Mouse (Mus musculus): Measurements from ENCODE around the gene Slc9a1.

Gene Slc9a1

DNA sequence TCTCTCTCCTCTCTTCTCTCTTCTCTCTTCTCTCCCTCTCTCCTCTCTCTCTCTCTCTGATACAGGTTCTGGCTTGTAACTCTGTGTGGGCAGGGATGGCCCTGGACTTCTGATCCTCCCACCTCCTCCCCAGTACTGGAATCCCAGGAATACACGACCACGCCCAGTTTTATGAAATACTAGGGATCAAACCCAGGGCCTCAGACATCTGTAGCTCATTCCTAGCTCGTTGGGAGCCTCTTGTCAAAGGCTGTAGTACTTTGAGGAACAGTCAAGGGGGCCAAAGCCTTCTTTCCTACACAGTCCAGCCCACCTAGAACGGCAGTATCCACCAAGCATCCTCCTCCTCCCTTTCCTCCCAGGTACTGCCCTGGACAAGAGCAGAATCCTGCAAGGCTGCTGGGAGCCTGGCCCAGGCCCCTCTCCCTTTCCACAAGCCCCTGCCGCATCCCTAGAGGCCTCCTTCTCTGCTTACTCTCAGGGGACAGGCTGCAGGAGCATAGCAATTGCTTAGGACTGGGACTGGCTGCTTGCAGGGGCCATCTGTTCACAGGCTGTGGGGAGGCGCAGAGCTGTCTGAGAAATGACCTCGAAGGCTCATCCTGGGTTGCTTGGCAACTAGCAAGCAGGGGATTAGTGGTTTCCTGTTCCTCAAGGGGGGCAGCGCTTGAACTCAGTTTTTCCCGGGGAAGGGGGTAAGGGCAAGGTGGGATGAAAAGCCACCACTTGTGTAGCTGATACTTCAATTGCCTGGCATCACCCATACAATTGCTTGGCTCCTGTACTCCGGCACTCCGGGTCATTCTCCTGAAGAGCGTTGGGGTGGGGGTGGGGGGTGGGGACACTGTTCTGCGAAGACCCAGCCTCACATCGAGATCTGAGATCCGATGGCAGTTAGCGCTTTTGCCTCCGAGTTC, 70.2 kb downstream of the Slc9a1 start:
- no peak for DNase-seq (ENCODE audit: low spot score in 2 of 2)

DNA sequence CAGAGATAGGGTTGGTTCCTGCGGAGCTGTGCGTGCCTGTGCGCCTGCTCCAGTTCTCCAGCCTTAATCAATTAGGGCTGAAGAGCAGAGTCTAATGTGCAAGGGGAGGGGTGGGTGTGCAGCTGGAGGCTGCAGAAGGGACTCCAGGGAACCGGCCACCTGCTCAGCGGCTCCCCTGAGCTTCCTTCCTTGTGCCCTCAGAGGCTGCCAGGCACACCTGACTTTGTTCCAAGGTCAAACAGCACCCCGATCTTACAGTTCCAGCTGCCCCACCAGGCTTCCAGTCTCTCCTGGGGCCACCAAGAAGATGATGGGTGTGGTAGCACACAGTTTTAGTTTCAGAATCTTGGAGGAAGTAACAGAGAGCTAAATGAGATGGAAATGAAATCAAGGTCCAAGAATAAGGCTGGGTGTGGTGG, 70.9 kb downstream of the Slc9a1 start:
- no peak for DNase-seq (ENCODE audit: low spot score in 2 of 2)

DNA sequence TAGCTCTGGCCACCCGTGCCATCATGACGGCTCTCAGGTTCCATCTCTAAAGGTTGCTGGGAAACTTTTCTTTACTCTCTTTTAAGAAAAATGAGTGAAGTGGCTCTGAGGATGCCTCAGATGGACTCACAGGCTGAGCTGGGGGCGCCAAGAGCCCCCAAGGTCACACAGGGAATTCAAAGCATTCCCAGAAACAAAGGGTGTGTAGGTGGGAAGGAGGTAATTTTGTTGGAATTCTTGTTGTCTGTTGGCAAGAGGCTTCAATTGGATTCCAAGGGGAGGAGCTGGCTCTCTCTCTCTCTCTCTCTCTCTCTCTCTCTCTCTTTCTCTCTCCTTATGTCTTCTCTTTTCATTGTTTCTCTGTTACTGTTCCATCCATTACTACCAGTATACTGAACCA, 72.7 kb downstream of the Slc9a1 start:
- DNase-seq (ENCODE audit: low spot score in 2 of 2): no peak

DNA sequence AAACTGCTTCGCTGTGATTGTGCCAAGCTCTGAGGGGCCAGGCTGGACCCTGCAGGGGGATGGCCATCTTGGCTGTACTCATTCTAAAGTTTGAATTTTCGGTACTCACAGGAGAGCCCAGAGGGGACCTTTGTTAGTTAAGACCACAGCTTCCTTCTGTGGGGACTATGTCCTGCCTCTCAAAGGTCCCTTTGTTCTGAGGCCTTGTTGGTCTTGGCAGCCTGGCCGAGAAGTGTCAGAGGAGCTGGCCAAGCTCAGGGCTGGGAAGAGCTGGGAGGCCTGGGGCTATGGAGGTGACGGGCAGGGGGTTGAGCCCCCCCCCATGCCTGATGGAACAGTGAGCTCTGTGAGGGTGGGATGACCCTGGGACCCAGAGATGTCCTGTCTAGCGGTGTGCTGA, 73.6 kb downstream of the Slc9a1 start:
- no peak for DNase-seq (ENCODE audit: low spot score in 2 of 2)

DNA sequence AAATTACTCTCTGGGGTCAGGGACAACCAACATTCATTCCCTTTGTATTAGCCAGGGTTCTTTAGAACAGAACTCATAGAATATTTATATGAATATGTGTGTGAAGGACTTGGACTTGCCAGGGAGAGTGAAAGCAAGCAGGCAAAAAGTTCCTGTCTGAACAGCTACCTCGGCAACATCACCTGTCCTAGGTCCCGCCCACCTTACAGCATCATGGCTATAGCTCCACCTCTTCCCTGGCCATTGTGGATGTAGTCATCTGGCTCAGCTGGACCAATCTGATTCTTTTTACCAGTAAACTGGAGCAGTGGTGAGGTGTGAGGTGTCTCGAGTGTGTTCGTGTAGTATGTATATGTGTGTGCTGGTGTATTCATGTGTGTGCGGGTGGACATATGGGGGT, 76.2 kb downstream of the Slc9a1 start:
- DNase-seq (ENCODE audit: low spot score in 2 of 2): no peak

DNA sequence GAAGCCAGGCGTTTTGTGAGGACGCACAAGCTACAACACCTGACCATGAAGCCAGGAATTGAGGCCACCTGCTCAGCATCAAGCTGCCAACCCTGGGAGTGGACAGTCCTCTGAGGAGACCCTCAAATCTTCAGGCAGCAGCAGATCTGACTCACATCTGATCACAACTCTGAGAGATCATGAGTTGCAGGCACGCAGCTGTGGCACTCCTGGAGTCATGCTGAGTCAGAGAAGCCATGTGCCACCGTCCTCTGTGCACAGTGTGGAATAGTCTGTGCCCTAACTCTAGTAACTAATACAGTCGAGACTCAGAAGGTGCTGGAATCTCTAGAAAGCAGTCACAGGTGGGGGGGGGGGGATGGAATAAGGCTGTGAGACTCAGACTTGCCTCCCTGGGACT, 77.9 kb downstream of the Slc9a1 start:
- no peak for DNase-seq (ENCODE audit: low spot score in 2 of 2)

DNA sequence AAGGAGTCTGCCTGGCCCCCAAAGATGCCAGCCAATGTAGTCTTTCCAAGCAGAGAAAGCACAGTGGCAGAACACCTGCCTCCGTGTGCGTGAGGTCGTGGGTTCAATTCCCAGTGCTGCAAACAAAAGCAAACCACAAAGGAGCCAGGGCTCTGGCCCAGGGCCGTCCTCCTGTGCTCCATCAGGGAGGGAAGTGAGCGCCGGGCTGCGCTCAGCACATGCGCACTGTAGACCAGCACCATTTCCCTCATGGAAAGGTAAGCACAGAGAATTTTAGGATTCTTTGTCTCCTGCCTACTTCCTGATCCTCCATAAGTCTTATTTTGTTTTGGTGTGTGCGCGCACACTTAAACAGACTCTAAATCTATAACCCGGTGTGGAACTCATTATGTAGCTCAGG, 78.5 kb downstream of the Slc9a1 start:
- DNase-seq (ENCODE audit: low spot score in 2 of 2): no peak

DNA sequence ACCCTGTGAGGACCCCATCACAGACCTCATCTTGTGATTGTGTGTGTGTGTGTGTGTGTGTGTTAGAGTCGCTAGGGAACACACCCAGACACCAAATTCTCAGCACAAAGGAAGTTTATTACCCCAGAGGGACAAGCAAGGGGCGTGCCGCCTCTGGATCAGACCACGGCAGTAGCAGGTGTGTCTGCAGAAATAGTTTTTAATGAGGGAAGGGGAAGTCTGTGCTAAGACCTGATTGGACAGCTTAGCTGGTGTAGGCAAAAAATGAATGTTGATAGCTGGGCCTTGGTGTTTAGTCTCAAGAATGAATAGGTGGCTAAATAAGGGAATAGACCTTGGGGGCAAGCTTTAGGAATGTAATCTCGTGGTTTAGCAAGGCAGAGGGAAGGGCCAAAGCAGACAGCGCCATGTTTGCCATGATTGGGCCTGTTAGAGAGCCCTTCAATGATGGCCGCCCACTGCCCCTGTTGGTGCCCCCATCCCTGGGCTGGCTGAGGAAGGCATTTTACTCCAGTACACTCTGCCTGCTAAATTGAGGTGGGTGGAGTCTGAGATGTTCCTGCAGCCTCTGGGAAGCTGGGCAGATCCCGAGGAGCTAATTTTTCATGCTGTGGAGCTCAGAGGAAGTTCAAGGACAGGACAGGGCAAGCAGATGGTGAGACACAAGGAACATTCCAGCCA, 79.3 kb downstream of the Slc9a1 start:
- DNase-seq (ENCODE audit: low spot score in 2 of 2): peak in 1 of 2 experiments; percentile 30

DNA sequence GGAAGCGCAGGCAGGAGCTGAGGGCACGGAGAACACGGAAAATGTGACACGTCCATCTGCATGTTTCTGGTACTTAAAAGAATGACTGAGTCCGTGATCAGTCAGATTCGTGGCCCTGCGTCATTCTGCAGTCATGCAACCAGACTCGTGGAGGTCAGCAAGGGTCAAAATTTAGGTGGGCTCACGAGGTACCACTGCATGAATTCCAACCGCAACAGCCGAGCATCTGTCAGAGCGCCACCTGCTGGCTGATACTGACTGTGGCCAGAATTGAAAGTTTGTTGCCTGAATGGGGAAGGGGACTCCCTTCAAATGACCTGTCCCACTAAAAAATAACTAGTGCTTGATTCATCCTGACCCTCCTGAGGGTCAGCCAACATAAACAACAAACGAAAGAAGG, 80.2 kb downstream of the Slc9a1 start:
- DNase-seq (ENCODE audit: low spot score in 2 of 2): peak in 1 of 2 experiments; percentile 19

DNA sequence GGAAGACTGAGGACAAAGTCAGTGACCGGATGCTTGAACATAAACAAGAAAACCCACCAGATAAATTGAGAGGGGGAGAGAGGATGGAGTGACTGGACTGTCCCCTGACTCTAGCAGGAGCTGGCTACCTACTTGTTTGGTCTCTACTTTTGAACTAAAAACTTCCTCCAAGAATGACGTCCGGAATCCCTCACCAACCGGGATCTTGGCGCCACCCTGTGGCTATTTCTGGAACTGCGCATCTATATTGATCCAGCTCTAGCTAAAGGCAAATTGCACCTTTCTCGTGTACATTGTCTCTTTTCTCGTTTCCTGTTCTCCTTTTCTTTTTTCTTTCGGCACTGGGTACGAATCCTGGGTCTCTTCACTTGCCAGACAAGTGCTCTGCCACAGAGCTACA, 82.0 kb downstream of the Slc9a1 start:
- peak; percentile 60 to 76 for DNase-seq (ENCODE audit: low spot score in 2 of 2)

DNA sequence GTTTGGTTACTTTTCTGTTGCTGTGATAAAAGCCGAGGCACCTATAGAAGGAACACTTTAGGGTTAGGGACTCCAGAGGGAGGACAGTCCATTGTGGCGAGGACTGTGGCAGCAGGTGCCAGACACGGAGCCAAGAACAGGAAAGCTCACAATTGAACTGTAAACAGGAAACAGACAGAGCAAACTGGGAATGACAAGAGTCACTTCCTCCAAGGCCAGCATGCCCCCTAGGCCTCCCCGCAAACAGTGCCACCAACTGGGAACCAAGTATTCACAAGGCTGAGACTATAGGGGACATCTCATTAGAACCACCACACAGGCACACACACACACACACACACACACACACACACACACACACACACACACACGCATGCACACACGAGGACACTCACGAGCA, 82.9 kb downstream of the Slc9a1 start:
- DNase-seq (ENCODE audit: low spot score in 2 of 2): no peak

DNA sequence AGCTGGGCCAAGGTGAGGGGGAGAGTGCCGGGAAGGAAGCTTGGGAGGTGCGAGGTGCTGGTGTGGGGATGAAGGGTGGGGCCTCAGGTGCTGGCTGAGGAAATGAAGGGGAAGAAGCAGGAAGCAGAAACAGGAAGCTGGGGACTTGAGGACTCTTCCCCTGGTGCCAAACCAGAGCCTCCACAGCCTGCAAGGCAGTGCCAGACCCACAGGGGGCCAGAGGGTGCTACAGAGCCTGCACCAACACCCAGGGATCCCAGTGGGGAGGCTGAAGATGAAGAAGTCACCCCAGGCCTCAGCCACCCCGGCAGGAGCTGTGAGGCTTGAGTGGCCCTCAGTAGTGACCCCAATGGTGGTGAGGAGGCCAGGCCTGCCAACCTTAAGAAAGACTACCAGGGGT, 88.5 kb downstream of the Slc9a1 start:
- DNase-seq (ENCODE audit: low spot score in 2 of 2): no peak

DNA sequence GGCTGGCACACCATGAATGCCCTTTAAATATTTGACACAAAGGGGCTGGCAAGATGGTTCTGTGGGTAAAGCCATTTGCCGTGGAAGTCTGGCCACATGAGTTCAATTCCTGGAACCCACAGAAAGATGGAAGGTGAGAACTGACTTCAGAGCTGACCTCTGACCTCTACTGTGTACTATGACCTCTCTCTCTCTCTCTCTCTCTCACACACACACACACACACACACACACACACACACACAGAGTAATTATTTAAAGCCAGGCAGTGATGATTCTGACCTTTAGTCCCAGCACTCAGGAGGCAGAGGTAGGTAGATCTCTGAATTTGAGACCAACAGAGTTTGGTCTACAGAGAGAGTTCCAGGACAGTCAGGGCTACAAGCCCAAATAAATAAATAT, 90.5 kb downstream of the Slc9a1 start:
- no peak for DNase-seq (ENCODE audit: low spot score in 2 of 2)

DNA sequence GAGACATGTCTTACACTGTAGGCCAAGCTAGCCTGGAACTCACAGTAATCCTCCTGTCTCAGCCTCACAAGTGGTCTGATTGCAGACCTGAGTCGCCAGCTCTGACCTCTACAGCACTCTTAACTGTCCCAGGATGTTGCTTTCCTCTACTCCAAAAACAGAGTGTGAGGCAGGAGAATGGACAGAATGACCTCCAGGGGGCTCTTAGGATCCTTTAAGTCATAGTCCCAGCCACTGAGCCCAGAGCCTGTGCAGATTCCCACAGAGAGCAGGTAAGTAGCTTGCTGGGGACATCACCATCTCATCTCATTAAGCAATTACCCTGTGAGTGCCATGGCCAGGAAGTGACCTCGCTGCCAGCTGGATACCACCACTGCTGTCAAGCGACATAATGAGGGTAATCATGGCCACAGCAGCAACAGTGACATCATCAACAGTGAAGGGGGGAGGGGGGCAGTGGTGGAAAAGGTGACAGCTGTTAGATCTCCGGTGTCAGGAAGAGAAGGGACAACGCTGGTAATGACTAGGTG, 91.4 kb downstream of the Slc9a1 start:
- no peak for DNase-seq (ENCODE audit: low spot score in 2 of 2)

DNA sequence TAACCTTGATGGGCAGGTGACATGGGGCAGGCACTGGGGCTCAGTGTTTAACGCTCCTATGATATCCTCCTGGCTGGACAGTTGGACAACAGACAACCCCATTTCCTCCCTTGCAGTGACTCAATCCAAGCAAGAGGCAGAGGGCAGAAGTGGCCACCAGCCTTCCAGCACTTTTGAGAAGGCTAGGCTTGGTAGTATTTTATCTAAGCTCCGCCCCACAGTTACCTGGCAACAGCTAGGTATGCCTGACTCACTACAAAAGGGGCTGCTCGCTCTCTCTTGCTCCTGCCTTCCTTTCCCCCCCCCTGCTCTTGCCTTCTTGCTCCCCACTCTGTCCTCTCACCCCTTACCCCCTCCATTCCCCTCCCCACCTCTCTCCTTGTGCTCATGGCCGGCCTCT, 91.9 kb downstream of the Slc9a1 start:
- DNase-seq (ENCODE audit: low spot score in 2 of 2): no peak

DNA sequence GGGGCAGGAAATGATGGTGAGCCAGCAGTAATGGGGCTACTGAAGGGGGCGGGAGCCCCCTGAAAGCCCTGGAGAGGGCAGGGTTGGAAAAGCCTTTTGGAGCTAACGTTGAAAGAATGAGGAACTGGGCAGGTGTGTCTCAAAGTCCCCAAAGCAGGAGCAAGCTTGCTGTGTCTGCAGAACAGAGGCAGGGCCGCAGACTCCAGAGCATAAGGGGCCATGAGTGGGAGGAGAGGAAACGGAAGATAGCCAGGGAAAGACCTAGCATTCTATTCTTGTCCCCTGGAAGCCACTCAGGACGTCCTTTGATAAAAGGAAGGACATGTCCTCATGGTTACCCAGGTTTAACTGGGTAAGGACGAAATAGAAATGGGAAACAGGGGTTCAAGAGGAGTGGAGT, 93.7 kb downstream of the Slc9a1 start:
- no peak for DNase-seq (ENCODE audit: low spot score in 2 of 2)

DNA sequence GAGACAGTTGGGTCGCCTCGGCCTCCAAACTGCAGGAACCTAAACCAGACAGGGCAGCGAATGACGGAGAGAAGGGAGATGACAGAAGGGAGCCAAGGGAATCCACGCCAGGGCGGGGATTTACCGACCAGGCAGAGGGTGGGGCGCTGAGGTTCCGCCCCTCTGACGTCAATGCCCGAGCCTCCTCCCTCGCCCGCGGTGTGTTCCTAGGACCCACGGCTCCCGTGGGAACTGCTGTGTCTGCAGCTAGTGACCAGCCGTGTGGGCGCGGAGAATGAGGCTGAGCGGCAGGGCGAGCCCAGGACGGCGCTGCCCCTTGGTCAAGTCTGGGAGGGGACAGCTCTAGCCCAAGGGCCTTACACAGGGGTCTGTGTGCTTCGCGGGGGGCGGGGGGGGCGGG, 98.6 kb downstream of the Slc9a1 start:
- peak; percentile 50 to 65 for DNase-seq (ENCODE audit: low spot score in 2 of 2)

DNA sequence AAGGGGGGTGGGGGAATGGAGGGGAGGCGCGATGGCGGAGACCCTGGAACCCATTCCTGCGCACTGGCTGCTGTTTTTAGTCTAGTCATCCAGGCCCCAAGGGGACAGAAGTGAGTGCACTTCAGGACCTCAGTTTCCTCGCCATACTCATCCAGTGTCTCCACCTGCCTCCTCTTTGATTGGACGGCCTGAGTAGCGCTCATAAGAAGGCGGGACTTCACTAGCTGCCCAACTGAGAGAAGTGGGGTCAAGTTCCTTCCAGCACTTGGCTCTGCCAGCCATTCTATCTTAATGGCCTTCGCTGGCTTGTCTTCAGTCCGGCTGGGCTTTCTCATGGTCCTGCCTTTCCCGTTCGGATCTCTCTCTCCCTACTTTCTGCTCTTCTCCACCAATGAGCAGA, 99.6 kb downstream of the Slc9a1 start:
- DNase-seq (ENCODE audit: low spot score in 2 of 2): no peak

DNA sequence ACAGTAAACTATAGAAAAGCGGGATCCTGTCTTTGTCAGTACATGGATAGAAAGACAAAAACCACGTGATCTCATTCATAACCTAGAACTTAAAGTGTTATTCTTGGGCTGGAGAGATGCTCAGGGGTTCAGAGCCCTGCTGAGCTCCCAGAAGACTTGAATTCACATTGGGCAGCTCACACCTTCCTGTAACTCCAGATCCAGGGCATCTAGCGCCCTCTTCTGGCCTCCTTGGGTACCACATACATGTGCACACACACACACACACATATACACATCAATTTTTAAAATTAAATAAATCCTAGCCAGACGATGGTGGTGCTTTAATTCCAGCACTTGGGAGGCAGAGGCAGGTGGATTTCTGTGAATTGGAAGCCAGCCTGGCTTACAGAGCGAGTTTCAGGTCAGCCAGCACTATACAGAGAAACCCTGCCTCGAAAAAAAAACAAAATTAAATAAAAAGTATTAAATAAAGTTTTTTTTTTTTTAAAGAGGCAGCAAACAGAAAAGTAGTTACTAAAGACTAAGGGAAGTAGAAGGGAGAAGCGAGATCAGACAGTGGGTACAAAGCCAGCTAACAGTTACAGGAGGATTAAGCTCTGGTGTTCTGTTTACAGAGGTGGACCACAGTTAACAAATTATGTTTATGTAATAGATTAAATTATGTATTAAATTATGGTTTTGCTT, 101.8 kb downstream of the Slc9a1 start:
- no peak for DNase-seq (ENCODE audit: low spot score in 2 of 2)

Measured in spleen, postnatal 36 days (tissue).